ENCODE assay signal across 8 mouse cellular contexts in genomic region chr10:20148130-20148772, GRCm38 (mm10). TPM values are rescaled to one million over a fixed set of nuclear protein-coding genes. Genes with fewer than 3 reads are reported as not detected.
DNase-seq lines count a peak whose midpoint lies in the region; ATAC-seq and TF ChIP-seq lines count a peak whose summit lies in the region.

TSS of gene Map7 (plus strand) at chr10:20148471.

- no peak for ATAC-seq in heart, embryonic 14.5 days (ENCODE audit: insufficient number of reproducible peaks, insufficient read depth, low FRiP score, low read depth)
- peak; percentile 16 for ATAC-seq in midbrain, embryonic 13.5 days

- no peaks in the 10 kb centered on the region for H3K9me3 ChIP-seq in heart, embryonic 14.5 days (ENCODE audit: control insufficient read depth, low read length)
- H3K9me3 ChIP-seq in midbrain, embryonic 13.5 days: no peaks in the 10 kb centered on the region

- peaks cover 19% of the 10 kb centered on the region for H3K27me3 ChIP-seq in spleen, adult 2 months (ENCODE audit: control insufficient read depth, insufficient read depth, low read length)
- H3K27me3 ChIP-seq in heart, embryonic 14.5 days (ENCODE audit: control insufficient read depth, insufficient read depth, low read length): peaks cover 13% of the 10 kb centered on the region; the same call in 1 of the 2 replicates
- peaks cover 53% of the 10 kb centered on the region for H3K27me3 ChIP-seq in midbrain, embryonic 13.5 days

- H3K4me1 ChIP-seq in spleen, adult 2 months (ENCODE audit: control insufficient read depth, insufficient read depth, insufficient read length): no peaks in the 10 kb centered on the region; the same call in none of the 2 replicates
- H3K4me1 ChIP-seq in brown adipose tissue, adult 24 weeks (ENCODE audit: control insufficient read depth, insufficient read depth, insufficient read length, low read length): no peaks in the 10 kb centered on the region
- no peaks in the 10 kb centered on the region; a peak in 1 of 4 replicates for H3K4me1 ChIP-seq in heart, embryonic 14.5 days (ENCODE audit: control insufficient read depth in 2 of 2, insufficient read depth in 2 of 2, low read length in 2 of 2)
- H3K4me1 ChIP-seq in midbrain, embryonic 13.5 days (replicated peaks): peaks cover 19% of the 10 kb centered on the region

- DNase-seq in spleen, adult 2 months (ENCODE audit: low read depth in 1 of 2, low spot score in 2 of 2): no peak
- DNase-seq in spleen, postnatal 10 days (ENCODE audit: low spot score in 2 of 2): no peak
- peak; percentile 27 to 41 for DNase-seq in layer of hippocampus, postnatal 14 days (ENCODE audit: low spot score in 2 of 2)
- DNase-seq in spleen, postnatal 4 days (ENCODE audit: low spot score in 2 of 2): no peak
- DNase-seq in gastrocnemius, postnatal 4 days (ENCODE audit: low spot score in 2 of 2): no peak

- H3K27ac ChIP-seq in spleen, adult 2 months (ENCODE audit: insufficient read depth, low read length): no peak within 1 kb of the TSS
- H3K27ac ChIP-seq in brown adipose tissue, adult 24 weeks (replicated peaks; ENCODE audit: low read depth, low read length): no peak within 1 kb of the TSS
- H3K27ac ChIP-seq in heart, embryonic 14.5 days (replicated peaks in 1 of 2; ENCODE audit: control insufficient read depth in 1 of 2, insufficient read depth in 1 of 2, low read depth in 2 of 2, low read length in 2 of 2): peak within 1 kb of the TSS in 1 of 2 experiments; percentile 31; a peak in 2 of 4 replicates
- H3K27ac ChIP-seq in midbrain, embryonic 13.5 days: no peak within 1 kb of the TSS

- peak within 1 kb of the TSS; percentile 91 for H3K4me2 ChIP-seq in heart, embryonic 14.5 days (ENCODE audit: low read length)
- H3K4me2 ChIP-seq in midbrain, embryonic 13.5 days (replicated peaks): peak within 1 kb of the TSS; percentile 94

- TF ChIP-seq POLR2A in spleen, adult 2 months (IDR thresholded peaks at IDR 0.05; ENCODE audit: low read depth, low read length): no peak

- H3K36me3 ChIP-seq in spleen, adult 2 months (ENCODE audit: control insufficient read depth, insufficient read depth, low read length): peaks cover 1% of the 10 kb centered on the region; the same call in 1 of the 2 replicates
- peaks cover 6% of the 10 kb centered on the region; the same call in 1 of the 2 replicates for H3K36me3 ChIP-seq in heart, embryonic 14.5 days (ENCODE audit: control insufficient read depth, insufficient read depth, low read length)
- no peaks in the 10 kb centered on the region for H3K36me3 ChIP-seq in midbrain, embryonic 13.5 days

- 7% methylated on average over 51 of the region's 51 CpGs for WGBS in spleen, adult 2 months
- WGBS in heart, embryonic 14.5 days: 5% methylated on average over 51 of the region's 51 CpGs
- 4% methylated on average over 35 of the region's 51 CpGs for WGBS in midbrain, embryonic 13.5 days

- no peak for TF ChIP-seq CTCF in spleen, adult 2 months (IDR thresholded peaks at IDR 0.05; ENCODE audit: extremely low read depth, insufficient read depth, insufficient read length, insufficient replicate concordance)

- H3K4me3 ChIP-seq in spleen, adult 2 months (ENCODE audit: extremely low read depth, insufficient read depth, insufficient read length): peak within 1 kb of the TSS; percentile 48
- H3K4me3 ChIP-seq in brown adipose tissue, adult 24 weeks (ENCODE audit: insufficient read depth, low read depth, low read length): peak within 1 kb of the TSS; percentile 45
- H3K4me3 ChIP-seq in heart, embryonic 14.5 days (ENCODE audit: control insufficient read depth in 1 of 2, insufficient read depth in 1 of 2, low read depth in 1 of 2, low read length in 2 of 2): peak within 1 kb of the TSS; percentile 63 to 77
- peak within 1 kb of the TSS; percentile 72 for H3K4me3 ChIP-seq in midbrain, embryonic 13.5 days (replicated peaks)

- H3K9ac ChIP-seq in heart, embryonic 14.5 days (ENCODE audit: low read length): peak within 1 kb of the TSS; percentile 80
- H3K9ac ChIP-seq in midbrain, embryonic 13.5 days (replicated peaks): peak within 1 kb of the TSS; percentile 69

RNA-seq across cellular contexts. Expression of gene Map7, which starts in this region (rescaled TPM):
- polyA plus RNA-seq in spleen, adult 2 months (2012; rRNA removed): 1.3 and 1.8 TPM in 2 replicates
- polyA plus RNA-seq in brown adipose tissue, adult 24 weeks (2012; ENCODE audit: insufficient read depth, insufficient read length, missing spikeins): 3.6 and 4.5 TPM in 2 replicates
- 5.2 and 6.6 TPM in 2 replicates for polyA plus RNA-seq in heart, embryonic 14.5 days (2014; fragmentation: Nextera tagmentation; extraction: Ambion mirVana)
- 10 to 100 TPM; 71.4 to 75.2 TPM for total RNA-seq in layer of hippocampus, postnatal 14 days (2021)
- polyA plus RNA-seq in midbrain, embryonic 13.5 days (2015; fragmentation: Nextera tagmentation; extraction: Ambion mirVana): 5.1 and 5.8 TPM in 2 replicates
- 1 to 10 TPM; 2.2 to 2.5 TPM for total RNA-seq in gastrocnemius, postnatal 4 days (2021)

Comparison
In these comparisons a context has a peak if more than half of its experiments do, and no peak if none do; other contexts are left out.
1. RNA of gene Map7 (total RNA-seq): 71.4 to 75.2 TPM in layer of hippocampus, postnatal 14 days; 2.2 to 2.5 TPM in gastrocnemius, postnatal 4 days; every median in the first group is over 10 times any median in the second.
2. DNase-seq: peak in layer of hippocampus, postnatal 14 days (2 of 2); none in spleen, adult 2 months (0 of 2), spleen, postnatal 10 days (0 of 2), spleen, postnatal 4 days (0 of 2) and gastrocnemius, postnatal 4 days (0 of 2).
3. Peak in every context shown above with its lines, with median percentiles within 50 percentile points of each other: H3K4me3 ChIP-seq.